Mouse (Mus musculus): ENCODE measurements around the gene Plet1.

- TF ChIP-seq CTCF (IDR thresholded peaks at IDR 0.05; ENCODE audit: low read depth) (no peak), EP300 (IDR thresholded peaks at IDR 0.05; ENCODE audit: low read depth) (no peak)
Measured at GRCm38 (mm10) chr9:50482743-50483142, 11.6 kb upstream of the Plet1 start.
